Mouse (Mus musculus) testis, adult 2 months (tissue): ENCODE measurements around the gene Noc2l.

ENCODE experiments used
- CTCF ChIP-seq: fragments of 200-500 bp; IDR thresholded peaks from 2 replicates; pipeline ENCODE4 v1.5.1; 2012; ENCODE audit warnings: low read depth, mild to moderate bottlenecking, inconsistent platforms, low read length, moderate library complexity; ENCODE audit not compliant: control insufficient read depth, insufficient read depth, insufficient replicate concordance
- POLR2A ChIP-seq: fragments of 200-500 bp; IDR thresholded peaks from 2 replicates; pipeline ENCODE4 v1.6.1; 2012; ENCODE audit warnings: low read depth, mild to moderate bottlenecking, inconsistent platforms, low read length, moderate library complexity; ENCODE audit not compliant: control insufficient read depth

DNA sequence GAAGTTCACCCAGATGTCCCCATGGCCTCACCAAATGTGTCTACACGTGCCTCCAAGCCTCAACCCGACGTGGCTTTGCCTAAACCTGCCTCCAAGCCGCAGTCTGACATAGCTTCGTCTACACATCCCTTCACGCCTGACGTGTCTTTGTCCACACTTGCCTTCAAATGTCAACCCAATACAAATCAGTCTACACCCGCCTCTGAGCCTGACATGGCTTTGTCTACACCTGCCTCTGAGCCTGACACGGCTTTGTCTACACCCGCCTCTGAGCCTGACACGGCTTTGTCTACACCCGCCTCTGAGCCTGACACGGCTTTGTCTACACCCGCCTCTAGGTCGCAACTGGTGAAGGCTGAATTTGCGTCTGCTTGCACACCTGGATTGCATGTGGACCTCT, 18.0 kb upstream of the Noc2l start:
- TF ChIP-seq CTCF = no peak
- TF ChIP-seq POLR2A = no peak
